Mouse (Mus musculus): ENCODE measurements around the gene Stap2.

- no peak for TF ChIP-seq CTCF (IDR thresholded peaks at IDR 0.05; ENCODE audit: low read depth)
- no peak for TF ChIP-seq EP300 (IDR thresholded peaks at IDR 0.05; ENCODE audit: low read depth)
These were observed 17.0 kb upstream of the Stap2 start for GRCm38 (mm10) chr17:56022131-56022988.

Measured in liver, embryonic 14.5 days (tissue).